Mouse (Mus musculus) right cerebral cortex, adult 18-20 months (tissue): ENCODE data around the gene B230118H07Rik.

ENCODE experiments used
- DNase-seq: peaks from one replicate; pipeline ENCODE4 v3.0.0; 2022; ENCODE audit warnings: mixed read lengths

Gene B230118H07Rik

DNA sequence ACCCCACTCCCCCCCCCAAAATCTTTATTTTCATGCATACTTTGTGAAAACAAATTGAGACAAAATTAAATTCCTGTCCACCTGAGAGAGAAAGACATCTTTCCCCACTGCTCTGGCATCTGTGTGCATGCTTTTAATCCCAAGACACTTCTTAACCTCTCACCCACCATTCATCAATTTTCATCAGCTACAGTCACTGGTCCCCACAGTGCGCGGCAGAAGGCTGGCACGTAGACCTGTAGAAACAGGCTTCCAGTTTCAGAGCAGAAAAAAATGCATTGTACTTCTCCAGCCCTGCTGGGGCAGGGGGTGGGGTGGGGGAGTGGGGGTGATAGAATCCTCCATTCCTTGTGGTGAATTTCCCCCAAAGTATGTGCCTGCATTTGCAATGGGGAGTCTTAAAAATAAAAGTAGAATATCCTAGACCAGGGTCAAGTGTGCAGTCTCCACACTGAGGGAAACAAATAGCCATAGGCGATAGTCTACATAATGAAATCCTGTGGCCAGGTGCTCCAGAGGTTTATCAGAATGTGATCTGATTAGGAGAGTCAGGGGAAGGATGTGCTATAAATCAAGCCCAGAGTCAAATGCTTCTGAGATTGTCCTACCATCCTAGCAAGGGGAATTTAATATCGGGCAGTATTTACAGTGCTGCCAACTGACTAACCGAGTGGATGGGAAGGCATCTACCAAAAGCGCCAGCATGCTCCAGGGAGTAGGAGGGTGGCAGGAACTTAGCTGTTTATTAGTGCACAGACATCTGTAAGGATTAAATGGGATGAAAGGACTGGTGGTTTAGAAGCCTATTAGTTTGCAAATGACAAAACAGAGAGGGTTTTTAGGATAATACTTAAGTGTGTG, 10.1 kb downstream of the B230118H07Rik start:
- no peak for DNase-seq

- DNase-seq: peak; percentile 94
These were observed 20.8 kb downstream of the B230118H07Rik start for GRCm38 (mm10) chr2:101628297-101629236.

DNA sequence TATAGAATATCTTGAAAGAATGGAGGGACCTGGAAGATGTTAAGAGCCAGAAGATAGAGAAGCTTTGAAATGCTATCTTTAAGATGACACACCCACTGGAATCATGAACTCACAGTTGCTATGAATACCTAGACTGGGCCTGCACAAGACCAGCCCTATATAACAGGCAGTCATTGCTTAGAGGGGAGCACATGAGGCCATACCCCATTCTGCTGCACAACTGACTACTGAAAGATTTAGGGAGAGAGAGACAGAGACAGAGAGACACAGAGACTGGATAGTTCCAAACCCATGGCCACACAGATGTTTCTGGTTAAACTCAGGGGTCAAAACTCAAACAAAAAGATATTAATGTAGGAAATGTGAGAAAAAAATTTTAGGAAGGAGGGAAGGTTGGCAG, 22.1 kb downstream of the B230118H07Rik start:
- DNase-seq: no peak

DNA sequence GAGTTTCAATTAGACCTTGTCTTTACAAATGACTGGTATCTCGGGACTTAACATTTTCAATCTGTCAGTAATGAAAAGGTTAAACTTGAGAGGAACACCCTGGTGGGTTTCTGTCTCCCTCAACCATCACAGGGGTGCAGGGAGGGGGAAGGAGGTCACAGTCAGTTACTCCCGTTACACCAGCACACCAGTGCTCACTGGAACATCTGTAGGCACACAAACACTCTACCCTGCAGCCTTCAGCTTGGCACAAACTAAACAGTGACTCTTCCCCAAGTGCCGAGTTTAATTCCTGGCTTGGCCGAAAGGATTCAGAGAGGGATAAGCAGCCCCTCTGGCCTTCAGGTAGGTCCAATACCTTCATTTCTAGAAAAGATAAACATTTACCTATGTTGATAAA, 24.8 kb downstream of the B230118H07Rik start, which contains the start of gene Rag2:
Gene Rag2, plus strand, starts transcription at position 193 of the 400 bp plus-strand sequence.
- DNase-seq: no peak

DNA sequence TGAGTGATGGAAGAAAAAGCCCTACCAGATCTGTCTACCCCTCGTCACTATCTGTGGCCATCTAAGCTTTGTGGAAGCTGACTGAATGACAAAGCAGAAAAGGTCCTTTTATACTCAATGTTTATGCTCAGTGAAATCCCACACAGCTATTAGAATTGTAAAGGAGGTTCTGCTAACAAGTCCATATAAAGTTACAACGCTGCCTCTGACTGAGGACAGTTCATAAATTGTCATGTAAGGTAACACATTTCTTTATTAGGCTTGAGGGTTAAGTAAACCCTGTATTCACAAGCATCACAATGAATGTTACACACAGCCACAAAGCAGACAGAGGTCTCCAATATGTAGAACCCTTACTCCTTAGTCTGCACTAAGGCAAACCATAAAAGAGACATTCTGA, 25.3 kb downstream of the B230118H07Rik start:
- no peak for DNase-seq

- no peak for DNase-seq
These were observed 26.3 kb downstream of the B230118H07Rik start for GRCm38 (mm10) chr2:101623042-101623441.

GRCm38 (mm10) chr2:101621611-101622010, 27.7 kb downstream of the B230118H07Rik start:
- DNase-seq: no peak

DNA sequence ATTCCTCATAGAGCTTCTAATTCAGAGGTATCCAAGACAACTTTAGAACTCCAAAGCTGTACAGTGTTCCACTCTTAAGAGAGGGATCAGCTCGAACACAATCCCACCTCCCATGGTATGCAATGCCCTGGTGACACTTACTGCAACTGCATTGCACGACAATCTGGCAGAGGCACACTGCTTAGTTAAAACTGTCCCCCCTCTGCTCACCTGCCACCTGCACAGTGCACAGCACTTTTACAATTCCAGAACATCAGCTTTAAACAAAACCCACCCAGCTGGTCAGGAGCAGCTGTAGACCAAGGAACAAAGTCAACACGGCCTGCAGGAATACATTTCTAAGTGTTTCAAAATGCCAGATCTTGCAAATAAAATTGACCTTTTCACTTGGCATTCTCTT, 28.4 kb downstream of the B230118H07Rik start:
- DNase-seq: no peak

DNA sequence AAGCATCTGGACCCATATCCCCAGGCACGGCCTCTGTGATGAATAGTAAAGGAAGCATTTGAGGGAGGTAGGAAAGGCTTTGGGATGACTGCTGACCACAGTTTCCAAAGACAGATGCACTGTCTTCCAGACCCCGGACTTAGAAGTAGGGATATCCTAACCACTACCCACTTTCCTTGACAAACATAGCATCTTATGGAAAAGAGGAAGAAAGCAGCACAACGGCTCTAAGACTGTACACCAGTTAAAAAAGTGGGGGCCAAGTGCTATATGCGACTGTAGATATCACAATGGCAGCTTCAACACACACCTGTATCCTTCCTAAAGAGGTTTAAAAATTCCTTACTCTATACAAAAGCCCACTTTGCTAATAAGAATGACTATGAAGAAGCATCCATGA, 31.0 kb downstream of the B230118H07Rik start:
- no peak for DNase-seq

GRCm38 (mm10) chr2:101615464-101616305, 33.6 kb downstream of the B230118H07Rik start:
- DNase-seq: no peak

DNA sequence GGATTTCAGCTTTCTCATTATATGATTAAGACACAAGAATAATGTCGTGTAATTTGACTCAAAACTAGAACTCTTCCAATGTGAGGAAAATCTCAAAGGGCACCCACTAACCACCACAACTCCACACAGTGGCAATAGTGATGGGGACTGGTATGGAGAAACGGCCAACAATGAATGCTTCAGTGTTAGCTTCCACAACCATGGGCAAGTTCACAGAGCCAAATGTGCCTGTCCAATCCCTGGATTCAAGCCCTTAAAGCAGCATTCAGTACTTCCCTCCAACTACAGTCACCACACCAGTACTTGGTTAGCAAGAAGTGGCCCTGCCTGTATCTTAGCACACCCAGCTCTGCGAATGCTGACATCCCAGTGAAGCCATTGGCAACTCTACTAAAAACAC, 38.5 kb downstream of the B230118H07Rik start:
- DNase-seq: no peak

- no peak for DNase-seq
These were observed 41.0 kb downstream of the B230118H07Rik start for GRCm38 (mm10) chr2:101608232-101608894.

DNA sequence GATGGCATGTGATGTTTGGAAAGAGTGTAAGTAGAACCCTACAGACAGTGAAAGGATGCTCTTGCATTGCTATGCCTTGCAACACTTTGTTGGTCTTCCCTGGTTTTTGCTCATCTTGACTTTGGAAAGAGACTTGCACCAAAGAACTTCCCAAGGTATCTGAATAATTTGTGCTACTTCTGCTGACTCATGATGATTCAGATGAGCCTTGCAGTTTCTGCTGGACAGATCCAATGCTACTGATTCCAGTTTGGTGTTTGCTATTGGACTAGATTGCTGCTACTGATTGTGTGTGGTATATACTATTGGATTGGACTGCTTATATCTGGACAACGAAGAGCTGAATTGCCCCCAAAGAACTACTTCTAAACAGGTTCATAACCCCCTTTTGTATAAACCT, 46.2 kb downstream of the B230118H07Rik start:
- no peak for DNase-seq

GRCm38 (mm10) chr2:101600703-101601102, 48.6 kb downstream of the B230118H07Rik start:
- peak; percentile 43 for DNase-seq

GRCm38 (mm10) chr2:101598190-101599181, 50.8 kb downstream of the B230118H07Rik start:
- peak; percentile 14 for DNase-seq

GRCm38 (mm10) chr2:101597186-101597585, 52.1 kb downstream of the B230118H07Rik start:
- no peak for DNase-seq

DNA sequence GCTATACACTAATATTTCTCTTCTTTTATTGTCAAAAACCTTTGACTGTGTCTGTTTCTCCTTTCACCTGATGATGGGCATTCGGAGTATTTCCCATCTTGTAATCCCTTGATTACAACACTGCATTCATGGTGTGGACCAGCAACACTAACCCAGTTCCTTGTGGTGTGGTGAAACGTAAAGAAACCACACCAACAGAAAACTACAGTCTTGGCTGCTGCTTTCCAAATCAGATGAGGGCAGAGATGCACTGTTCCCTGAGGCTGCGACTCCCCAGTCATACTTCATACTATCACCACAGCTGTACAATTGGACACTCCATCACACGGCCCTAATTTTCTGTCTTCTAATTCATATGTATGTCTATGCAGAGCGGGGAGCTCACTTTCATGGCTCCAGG, 54.7 kb downstream of the B230118H07Rik start:
- no peak for DNase-seq

- DNase-seq: no peak
These were observed 56.4 kb downstream of the B230118H07Rik start for GRCm38 (mm10) chr2:101592886-101593285.

GRCm38 (mm10) chr2:101592023-101592841, 57.1 kb downstream of the B230118H07Rik start:
- DNase-seq: no peak

DNA sequence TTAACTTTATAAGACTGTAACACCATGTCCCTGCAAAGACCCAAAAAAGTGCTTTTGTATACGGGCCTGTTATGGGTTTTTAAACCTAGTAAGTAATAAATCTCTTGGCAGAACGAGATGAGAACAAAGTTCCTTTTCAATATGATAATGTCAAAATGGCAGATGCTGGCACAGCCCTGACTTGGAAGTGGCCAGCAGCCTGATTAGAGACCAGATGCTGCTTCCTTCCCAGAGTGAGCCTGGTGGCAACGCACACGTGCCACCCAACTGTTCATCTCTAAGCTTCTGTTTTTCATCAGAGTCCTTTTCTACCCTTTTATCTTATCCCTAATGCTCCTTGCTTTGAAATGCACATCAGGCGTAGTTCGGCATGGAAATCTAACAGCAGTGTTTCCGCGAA, 58.0 kb downstream of the B230118H07Rik start:
- DNase-seq: no peak
